Mouse (Mus musculus): ENCODE measurements around the gene Elmsan1.

DNA sequence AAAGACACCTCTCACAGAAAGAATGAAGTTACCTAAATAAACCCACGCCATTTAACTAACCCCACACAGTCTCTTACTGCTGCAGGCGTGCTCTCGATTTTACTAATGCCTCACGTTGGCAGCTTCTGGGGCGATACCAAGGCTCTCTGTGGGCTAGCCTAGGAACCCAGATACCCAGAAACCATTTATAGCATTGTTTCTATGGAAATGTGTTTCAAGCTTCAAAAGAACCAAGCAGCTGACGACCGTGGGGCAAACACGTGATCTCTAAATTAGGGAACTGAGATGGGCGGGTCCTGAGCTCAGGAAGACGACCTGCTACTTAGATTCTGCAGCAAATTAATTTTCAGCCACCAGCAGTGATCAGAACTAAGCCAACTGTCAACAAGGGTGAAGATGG is 16.1 kb downstream of the Elmsan1 start:
- TF ChIP-seq CTCF (IDR thresholded peaks at IDR 0.05; ENCODE audit: extremely low read depth, insufficient read length, insufficient replicate concordance, low read depth, low read length) = no peak
- TF ChIP-seq POLR2A (IDR thresholded peaks at IDR 0.05; ENCODE audit: low read depth, low read length) = no peak
